Mouse (Mus musculus) urinary bladder, postnatal 25 days (tissue): ENCODE results near the gene Axin1.
"Not testable (repeated sequence)": the region's sequence is repeated elsewhere in the genome, so short reads cannot be mapped to it uniquely, and the experiment has no call there.

ENCODE experiments used
- DNase-seq: peaks from one replicate; pipeline ENCODE4 v3.0.0; 2022; ENCODE audit warnings: low spot score

Gene Axin1

GRCm38 (mm10) chr17:26119766-26120710 lies 18.4 kb upstream of the Axin1 start:
- peak; percentile 39 for DNase-seq

GRCm38 (mm10) chr17:26122431-26123140 lies 15.9 kb upstream of the Axin1 start:
- no peak for DNase-seq

- peak; percentile 83 for DNase-seq
These were observed 15.2 kb upstream of the Axin1 start, which contains the start of gene Mrpl28 for GRCm38 (mm10) chr17:26123267-26123684. Gene Mrpl28, plus strand, starts transcription at chr17:26123500.

- DNase-seq, result no peak
These were observed 13.9 kb upstream of the Axin1 start for GRCm38 (mm10) chr17:26124560-26124959.

- no peak for DNase-seq
These were observed 13.3 kb upstream of the Axin1 start for GRCm38 (mm10) chr17:26125226-26125625.

GRCm38 (mm10) chr17:26131062-26131732 lies 7.3 kb upstream of the Axin1 start:
- DNase-seq, result no peak

- no peak for DNase-seq
These were observed 6.3 kb upstream of the Axin1 start for GRCm38 (mm10) chr17:26131856-26132853.

- DNase-seq, result no peak
These were observed 1.3 kb upstream of the Axin1 start for GRCm38 (mm10) chr17:26137106-26137750.

- DNase-seq, result no peak
These were observed 747 bp upstream of the Axin1 start for GRCm38 (mm10) chr17:26137751-26138130.

- no peak for DNase-seq
These were observed 453 bp downstream of the Axin1 start for GRCm38 (mm10) chr17:26138901-26139381.

GRCm38 (mm10) chr17:26142796-26143195 lies 4.3 kb downstream of the Axin1 start:
- DNase-seq, result no peak

- no peak for DNase-seq
These were observed 4.9 kb downstream of the Axin1 start for GRCm38 (mm10) chr17:26143386-26143785.

- no peak for DNase-seq
These were observed 10.6 kb downstream of the Axin1 start for GRCm38 (mm10) chr17:26149056-26149455.

GRCm38 (mm10) chr17:26151886-26152630 lies 13.6 kb downstream of the Axin1 start:
- no peak for DNase-seq

GRCm38 (mm10) chr17:26162736-26163135 lies 24.2 kb downstream of the Axin1 start:
- no peak for DNase-seq

GRCm38 (mm10) chr17:26168039-26168438 lies 29.6 kb downstream of the Axin1 start:
- no peak for DNase-seq

- DNase-seq, result not testable (repeated sequence)
These were observed 36.8 kb downstream of the Axin1 start for GRCm38 (mm10) chr17:26175248-26175647.

GRCm38 (mm10) chr17:26178611-26179010 lies 40.1 kb downstream of the Axin1 start:
- DNase-seq, result no peak

GRCm38 (mm10) chr17:26181179-26181578 lies 42.7 kb downstream of the Axin1 start:
- DNase-seq, result no peak

GRCm38 (mm10) chr17:26187592-26187991 lies 49.1 kb downstream of the Axin1 start:
- DNase-seq, result no peak
